Mouse (Mus musculus) testis, adult 2 months (tissue): ENCODE results near the gene Tlr4.

Experiments
- CTCF ChIP-seq: fragments of 200-500 bp; IDR thresholded peaks from 2 replicates; pipeline ENCODE4 v1.5.1; 2012; ENCODE audit warnings: low read depth, mild to moderate bottlenecking, inconsistent platforms, low read length, moderate library complexity; ENCODE audit not compliant: control insufficient read depth, insufficient read depth, insufficient replicate concordance
- POLR2A ChIP-seq: fragments of 200-500 bp; IDR thresholded peaks from 2 replicates; pipeline ENCODE4 v1.6.1; 2012; ENCODE audit warnings: low read depth, mild to moderate bottlenecking, inconsistent platforms, low read length, moderate library complexity; ENCODE audit not compliant: control insufficient read depth

GRCm38 (mm10) chr4:66926066-66926465, 98.7 kb downstream of the Tlr4 start:
- TF ChIP-seq CTCF, result no peak
- no peak for TF ChIP-seq POLR2A
